Mouse (Mus musculus) cerebellum, adult 2 months (tissue): ENCODE results near the gene Ptpn14.

Experiments
- CTCF ChIP-seq: fragments of 200-500 bp; IDR thresholded peaks from 2 replicates; pipeline ENCODE4 v1.5.1; 2011; ENCODE audit warnings: low read depth, mild to moderate bottlenecking, control low read depth, low read length, moderate library complexity, borderline replicate concordance; ENCODE audit not compliant: insufficient read depth
- POLR2A ChIP-seq: fragments of 200-500 bp; IDR thresholded peaks from 2 replicates; pipeline ENCODE4 v1.6.1; 2011; ENCODE audit warnings: low read length, control low read depth, borderline replicate concordance; ENCODE audit not compliant: insufficient read depth

DNA sequence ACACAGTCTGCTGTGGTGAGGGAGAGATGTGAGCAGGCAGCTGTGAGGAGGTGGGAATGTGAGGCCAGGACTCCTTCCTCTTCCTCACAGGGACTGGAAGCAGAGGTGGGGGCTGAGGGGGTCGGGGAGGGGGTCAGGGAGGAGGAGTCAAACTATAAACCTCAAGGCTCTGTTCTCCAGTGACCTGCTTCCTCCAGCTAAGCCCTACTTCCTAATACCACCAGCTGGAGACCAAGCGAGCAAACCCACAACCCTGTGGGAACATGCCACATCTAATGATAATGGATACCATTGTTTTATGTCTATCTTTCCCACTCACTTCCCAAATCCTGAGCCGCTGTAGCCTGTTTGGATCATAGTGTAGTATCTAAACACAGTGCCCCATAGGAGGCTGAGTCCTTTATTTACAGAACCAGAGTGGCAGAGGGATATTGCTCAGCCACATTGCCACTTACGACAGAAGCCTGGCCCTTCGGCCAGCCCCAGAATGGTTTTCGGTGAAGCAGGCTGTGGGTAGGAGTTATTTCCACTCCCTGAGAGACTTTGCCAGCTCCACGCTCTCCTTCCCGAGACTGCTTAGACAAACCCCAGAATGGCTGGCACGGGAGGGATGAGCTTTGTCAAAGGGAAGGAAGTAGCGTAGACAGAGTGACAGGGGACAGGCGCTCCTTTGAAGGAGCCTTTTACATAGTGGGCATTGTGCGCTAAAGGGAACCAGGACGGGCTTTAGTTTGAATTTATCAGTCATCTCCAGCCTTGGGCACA, 78.6 kb downstream of the Ptpn14 start:
- TF ChIP-seq POLR2A (no peak), CTCF (no peak)
